Mouse (Mus musculus) right cerebral cortex, postnatal 36 days (tissue): Measurements from ENCODE around the gene Gadl1.

Experiments
- DNase-seq, 2 experiments: peaks; one replicate each; pipeline ENCODE4 v3.0.0; 2022; ENCODE audit warnings: low spot score in 2 of 2, mixed read lengths in 1 of 2

The Gadl1 gene

DNA sequence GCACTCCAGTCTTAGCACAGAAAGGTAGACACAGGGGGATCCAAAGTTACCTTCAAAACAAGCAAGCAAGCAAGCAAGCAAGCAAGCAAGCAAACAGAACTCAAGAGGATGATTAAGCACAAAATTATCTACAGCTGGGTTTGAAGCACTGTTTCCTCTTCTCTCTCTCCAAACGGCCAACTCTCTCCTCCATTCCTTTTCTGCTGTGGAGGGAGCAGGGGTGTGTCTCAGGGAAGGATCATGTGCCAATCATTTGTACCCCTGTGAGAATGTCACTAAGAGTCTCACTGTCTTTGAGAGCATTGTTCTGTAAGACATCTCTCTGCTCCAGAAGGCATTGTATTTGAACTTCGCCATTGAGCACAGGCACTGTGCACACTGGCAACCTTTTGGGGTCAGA, 27.1 kb downstream of the Gadl1 start:
- DNase-seq = no peak

DNA sequence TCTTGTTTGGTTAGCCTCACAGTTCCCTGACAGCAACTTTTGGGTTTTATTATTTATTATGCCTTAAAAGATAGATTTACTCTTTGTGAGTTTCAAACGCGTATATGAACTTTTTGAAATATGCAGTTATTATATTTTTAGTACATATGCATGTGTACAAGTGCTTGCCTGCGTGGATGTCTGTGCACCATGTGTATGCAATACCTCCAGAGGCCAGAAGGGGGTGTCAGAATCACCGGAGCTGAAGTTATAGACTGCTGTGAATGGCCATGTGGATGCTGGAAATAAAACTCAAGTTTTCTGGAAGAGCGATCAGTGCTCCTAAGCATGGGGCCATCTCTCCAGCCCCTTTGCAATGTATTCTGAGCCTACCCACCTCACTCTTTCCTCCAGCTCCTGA, 28.7 kb downstream of the Gadl1 start:
- DNase-seq = no peak

DNA sequence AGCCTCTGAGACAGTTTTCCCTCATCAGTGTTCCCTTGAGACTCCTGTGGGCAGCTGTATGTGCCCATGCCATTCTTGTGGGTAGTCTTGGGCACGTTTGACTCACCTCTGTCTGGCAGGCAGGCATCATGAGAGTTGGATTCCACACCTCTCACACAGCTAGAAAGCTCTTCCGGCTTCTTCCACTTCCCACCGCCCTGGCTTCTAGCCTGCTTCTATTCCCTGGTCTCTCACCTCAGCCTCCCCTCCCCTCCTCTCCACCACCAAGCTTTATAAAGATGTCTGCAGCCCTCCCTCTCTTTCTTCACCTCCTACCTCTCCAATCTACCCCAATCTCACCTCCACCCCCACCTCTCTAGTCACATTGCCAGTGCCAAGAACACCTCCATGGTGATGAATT, 30.2 kb downstream of the Gadl1 start:
- DNase-seq = peak; percentile 66 to 79

DNA sequence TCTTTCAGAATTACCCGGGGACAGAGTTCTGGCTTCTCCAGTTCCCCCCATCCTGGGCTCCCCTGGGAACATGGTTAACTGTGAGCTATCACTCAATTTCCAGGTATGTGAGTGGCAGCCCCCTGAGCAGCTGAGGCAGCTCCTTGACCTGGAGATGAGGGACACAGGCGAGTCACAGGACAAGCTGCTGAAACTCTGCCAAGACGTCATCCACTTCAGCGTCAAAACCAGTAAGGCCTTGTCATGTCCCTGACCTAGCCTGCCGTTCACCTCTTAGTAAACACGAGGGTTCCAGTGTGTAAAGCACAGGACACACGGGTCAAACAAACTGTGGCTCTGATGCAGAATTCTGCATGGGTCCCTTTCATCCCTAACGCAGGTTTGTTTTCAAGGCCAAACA, 31.9 kb downstream of the Gadl1 start:
- DNase-seq = no peak

DNA sequence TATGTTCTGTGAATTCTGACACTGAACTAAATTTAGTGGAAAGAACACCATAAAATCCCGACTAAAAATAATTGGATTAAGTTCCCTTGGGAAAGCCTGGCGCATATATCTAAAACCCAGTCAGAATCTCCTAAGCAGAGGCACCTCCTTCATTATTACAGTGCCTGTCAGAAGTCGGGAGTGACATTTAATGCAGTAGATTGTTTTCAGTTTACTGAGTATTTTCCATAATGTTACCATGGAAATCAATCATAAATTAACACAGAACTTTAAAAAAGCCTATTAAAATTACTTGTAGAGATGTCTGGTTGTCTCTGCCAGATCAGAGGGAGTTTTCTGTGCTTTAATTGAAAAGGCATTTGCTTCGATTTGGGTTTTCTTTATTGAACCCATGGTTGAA, 33.2 kb downstream of the Gadl1 start:
- DNase-seq = no peak

DNA sequence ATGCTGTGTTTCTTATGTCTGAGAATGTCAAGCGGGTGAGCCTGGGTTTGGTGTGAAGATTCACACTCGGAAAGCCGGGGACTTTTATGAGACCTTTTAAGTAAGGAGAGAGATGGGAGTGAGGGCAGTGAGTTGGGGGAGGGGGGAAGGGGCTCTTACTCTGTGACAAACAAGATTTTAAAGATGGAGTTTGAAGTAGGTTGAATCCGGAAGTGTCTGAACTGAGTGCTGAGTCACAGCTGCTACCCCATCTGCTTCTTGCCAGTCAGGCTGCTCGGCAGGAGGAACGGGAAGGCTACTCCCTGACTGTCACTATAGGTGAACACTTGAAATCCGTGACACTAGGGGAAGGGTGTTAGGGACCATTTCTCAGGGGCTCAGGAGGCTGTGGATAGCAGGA, 33.7 kb downstream of the Gadl1 start:
- peak; percentile 40 to 53 for DNase-seq

DNA sequence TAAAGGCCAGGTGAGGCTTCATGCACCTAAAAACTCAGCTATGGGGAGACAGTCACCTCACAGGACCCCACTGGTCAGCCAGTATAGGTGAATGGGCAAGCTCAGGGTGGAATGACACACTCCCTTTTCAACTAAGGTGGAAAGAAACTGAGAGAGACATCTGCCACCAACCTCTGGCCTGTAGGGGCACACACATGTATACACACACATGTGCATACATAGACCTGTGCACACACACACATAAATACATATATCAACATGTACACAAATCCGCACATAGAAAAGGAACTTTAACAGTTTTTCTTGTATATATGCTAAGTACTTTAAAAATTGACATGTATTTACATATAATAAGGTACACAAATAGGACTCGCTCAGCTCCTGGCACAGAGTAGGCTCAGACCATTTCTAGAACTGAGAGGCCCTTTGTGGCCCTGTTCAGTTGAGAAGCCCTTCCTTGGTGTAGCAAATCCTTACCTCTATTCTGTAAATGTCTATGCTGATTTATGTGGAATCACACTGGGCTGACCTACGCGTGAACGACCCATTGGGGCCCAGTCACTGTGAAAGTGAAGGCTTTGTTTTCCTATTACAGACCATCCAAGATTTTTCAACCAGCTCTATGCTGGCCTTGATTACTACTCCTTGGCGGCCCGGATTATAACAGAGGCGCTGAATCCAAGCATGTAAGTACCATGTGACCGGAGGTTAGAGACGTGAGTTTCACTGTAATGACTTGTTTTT, 34.5 kb downstream of the Gadl1 start:
- DNase-seq = no peak

DNA sequence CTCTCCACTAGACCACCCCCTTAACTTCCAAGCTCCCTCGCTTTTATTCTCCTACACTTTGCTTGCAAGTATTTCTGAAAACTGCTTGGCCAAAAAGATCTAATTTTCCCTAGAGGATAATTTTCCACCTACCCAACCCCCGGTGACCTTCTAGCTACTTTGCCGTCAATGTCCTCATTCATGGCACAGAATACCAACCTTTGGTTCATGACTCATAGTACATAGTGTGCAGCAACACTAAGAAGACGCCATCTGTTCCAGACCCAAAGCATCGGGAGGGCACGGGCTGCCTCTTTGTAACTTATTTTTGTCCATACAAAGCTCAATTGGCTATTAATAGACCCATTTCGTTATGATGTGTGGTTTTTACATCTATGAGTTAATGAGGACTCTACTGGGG, 55.8 kb downstream of the Gadl1 start:
- no peak for DNase-seq

DNA sequence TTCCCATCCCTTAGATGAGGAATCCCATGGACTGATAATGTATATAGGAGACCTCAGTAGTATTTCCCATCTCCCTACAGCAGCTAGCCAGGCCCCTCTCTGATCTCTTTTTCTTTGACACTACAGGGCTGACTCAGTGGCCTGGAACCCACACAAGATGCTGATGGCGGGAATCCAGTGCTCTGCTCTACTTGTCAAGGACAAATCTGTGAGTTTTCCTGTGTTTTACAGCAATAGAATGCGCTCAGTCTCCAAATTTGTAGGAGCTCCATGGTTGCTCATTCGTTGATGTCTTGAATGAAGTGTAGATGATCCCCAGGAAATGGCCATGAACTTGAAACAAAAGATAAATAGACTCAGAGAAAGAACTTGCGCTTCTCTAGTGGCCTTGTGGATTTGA, 56.9 kb downstream of the Gadl1 start:
- no peak for DNase-seq

DNA sequence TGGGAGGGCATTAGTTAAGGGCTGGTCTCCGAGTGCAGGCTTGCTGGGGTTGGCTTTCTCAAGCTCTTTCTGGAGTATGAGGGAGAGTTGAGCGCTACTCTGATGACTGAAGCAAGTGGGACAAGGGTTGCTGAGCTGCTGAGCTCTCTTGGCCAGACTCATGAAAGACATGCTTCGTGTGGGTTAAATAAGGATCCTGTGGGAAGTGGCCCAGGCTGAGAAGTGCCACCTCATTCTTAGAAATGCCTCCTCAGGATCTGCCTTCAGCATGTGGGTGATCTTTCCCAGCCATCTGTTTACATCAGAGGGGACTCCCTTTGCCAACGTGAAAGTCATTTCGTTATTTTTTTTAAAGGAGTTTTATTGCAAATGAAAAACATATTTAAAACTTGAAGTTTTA, 57.5 kb downstream of the Gadl1 start:
- peak; percentile 61 to 80 for DNase-seq

DNA sequence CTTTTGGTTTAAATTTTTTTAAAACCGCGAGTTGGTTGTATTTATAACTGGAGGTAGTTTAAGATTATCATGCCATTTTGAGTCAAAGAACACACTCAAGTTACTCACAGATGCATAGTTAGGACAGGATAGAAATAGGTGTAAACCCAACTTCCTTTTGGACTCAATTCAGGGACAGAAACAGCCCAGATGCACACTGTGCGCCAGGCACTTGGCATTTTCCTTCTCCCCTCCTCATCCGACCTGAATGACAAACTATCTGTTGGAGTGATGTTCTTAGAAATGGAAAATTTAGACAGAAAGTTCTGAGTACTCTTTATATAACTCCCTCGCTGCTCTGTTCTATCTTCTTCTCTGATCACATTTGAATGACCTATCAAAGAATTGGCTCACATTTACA, 58.4 kb downstream of the Gadl1 start:
- DNase-seq = peak; percentile 16 to 19

DNA sequence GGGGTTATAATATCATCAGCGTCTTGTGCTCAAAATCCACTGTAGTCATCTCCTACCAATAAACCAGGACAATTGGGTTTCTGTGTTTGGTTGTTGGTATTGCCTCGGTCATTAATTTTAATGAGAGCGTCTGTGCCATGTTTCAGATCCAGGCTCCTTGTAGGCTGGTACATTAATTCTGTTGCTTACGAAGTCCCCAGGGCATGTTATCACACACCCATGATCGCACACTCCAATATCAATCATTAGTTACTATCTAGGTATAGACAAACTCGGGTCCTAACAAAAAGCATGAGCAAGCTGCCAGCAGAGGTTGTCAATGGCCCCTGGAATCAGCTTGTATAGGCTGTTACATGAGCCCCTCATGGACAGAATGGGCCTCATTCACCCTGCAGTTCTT, 67.6 kb downstream of the Gadl1 start:
- no peak for DNase-seq

DNA sequence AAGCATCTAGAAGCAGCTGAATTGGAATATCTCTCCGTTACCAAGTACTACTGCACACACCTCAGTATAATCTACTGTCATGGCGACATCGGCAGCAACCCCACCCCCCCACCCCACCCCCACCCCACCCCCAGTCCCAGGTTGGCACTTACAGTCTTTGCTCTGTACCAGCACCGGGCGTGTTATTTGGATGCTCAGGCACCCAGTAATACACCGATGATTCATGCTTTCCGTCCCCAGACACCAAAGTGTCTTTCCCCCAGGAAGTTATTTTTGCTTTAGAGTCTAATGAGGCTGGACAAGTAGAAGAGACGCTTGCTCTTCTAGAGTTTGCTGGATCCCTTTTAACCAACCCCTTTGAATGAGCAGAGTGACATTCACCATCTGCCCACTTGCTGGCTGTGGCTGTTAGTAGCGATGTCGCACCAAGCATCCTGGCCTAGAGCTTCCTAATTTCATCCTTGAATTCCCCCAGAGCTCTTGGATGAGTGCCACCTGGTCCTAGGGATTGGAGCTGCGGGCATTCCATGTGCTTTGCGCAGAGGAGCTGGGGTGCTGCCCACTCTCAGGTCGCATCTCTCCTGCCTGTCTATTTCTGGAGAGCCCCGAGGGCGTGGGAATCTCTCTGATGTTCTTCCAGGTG, 68.5 kb downstream of the Gadl1 start:
- peak; percentile 48 to 59 for DNase-seq

DNA sequence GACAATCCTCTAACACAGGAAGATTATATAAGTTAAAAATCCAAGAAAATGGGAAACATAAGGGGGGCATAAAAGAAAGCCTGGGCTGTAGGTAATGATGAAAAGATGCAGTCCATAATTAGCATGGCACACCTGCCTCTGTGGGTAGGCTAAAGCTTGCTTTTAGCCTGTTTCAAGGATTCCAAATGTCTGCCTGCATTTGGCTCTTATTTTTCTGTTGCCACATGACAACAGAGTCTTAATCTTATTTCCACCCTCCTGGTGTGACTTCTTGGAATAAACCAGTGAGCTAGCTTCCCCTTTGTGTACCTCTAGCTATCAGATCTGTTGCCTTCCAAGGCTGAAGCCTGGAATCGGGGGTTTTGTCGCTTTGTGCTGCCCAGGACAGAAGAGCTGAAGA, 69.2 kb downstream of the Gadl1 start:
- no peak for DNase-seq

DNA sequence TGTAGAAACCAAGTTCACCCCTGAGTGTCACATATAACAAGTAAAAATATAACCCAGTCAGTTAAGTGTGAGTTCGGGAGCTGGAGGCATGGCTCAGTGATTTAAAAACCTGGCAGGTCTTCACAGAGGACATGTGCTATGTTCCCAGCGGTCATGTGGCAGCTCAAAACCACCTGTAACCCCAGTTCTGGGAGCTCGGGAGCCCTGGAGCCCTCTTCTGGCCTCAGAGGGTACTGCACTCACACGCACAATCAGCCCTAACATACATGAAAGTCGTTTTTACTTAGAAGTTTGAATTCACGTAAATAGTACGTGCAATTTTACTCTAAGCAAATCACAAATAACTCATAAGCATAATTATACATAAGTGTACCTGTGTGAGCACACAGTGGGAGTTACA, 81.4 kb downstream of the Gadl1 start:
- no peak for DNase-seq

DNA sequence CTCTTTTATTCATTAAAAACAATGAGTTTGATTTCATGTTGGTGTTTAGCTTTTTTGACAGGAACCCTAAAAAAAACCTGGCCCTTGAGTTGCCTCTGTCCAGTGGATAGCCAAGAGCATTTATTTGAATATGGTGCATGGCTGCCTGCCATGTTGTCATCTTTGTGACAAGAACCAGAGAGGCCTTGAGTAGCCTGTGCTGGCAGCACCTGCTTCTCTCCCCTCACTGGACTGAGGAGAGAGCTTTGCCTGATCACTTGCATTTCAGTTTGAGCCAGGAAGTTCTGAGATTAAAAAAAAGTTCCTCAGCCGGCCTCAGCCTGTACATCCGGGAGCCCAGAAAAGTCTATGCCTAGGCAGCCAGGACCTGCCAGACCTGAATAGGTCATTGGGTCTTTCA, 85.5 kb downstream of the Gadl1 start:
- no peak for DNase-seq

DNA sequence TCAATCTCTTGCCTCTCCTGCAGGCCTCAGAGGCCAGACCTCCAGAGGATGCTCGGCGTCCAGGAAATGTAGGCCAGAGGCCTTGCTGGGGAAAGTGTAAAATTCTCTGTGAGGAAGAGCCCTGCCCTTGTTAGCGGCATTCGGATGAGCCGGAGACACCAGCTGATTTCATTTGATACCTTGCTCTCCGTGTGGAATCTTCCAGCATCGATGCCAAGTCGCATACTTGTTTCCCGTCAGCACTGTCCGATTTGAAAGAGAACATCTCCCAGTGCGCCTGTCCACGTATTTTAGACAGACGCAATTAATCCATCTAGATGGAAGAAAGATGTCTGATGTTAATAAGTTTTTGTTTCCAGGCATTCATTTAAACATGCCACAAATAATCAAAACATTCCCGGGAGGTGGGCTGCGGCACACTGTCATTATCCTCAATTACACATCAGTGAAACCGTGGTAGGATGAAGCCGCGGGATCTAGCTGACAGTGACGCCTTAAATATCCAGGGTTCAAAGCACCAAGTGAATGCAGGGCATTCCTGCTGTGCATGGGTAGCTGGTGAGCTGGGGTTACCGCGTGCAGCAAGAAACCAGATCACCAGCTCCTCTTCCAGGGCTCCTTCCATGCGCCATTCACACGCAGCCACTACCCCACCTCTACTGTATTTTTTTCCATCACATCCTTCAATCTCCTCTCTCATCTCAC, 86.8 kb downstream of the Gadl1 start:
- DNase-seq = no peak

DNA sequence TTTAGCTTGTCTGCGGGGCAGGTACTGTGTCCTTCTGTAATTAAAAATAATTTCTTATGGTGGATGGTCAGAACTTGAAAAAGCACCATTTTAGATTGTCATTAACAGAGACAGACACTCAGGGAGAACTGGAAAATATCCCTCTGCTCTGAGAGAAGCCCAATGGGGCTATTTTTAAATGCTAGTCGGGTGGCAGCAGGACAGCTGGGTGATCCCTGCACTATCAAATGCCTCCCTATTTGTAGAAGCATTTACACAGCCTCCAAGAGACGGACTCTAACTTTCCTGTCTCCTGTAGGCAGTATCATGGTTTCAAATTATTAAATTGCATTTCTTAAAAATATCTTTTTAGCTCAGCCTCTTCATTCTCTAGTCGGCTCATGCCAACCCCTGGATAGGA, 89.1 kb downstream of the Gadl1 start:
- DNase-seq = no peak

DNA sequence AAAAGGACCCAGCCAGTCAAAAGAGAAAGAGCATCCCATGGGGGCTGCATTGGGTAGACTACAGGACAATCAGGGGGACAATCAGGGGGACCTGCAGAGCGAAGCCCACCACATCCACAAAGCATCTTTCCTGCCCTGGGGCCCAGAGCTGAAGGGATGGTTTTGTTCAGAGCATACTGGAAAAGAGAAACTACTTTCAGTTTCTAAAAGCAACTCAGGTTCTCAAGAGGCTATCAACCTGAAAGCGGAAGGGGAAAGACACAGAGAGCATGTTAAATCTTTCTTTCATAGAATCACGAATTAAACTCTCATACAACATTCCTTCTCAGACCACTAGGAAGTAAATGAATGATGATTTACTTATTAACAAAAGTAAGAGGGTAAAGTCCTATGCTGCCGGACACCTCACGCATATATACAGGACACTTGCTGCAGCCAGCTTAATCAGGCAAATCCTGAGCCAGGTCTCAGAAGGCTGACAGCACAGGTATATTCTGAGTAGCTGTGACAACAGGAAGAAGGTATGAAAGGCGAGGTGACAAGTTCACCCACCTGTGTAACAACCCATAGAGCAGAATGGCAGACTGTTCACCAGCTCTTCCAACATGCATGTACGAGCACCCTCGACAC, 90.2 kb downstream of the Gadl1 start:
- DNase-seq = no peak

DNA sequence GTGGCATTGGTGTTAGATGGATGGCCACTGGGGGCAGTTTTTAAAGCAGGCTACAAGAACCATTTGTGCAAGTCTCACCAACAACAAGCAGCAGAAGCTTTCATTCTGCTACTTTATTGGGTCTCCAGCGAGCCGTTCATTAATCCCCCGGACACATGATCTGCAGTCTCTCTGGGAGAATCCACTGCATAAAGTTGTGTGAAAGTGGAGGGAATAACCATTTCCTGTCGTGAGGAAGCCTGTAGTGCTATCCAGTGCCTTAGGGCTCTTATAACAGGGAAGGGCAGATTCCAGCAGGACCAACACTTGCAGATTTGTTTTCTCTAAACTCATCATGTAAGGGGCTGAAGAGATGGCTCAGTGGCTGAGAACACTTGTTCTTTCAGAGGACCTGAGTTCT, 104.7 kb downstream of the Gadl1 start:
- no peak for DNase-seq

DNA sequence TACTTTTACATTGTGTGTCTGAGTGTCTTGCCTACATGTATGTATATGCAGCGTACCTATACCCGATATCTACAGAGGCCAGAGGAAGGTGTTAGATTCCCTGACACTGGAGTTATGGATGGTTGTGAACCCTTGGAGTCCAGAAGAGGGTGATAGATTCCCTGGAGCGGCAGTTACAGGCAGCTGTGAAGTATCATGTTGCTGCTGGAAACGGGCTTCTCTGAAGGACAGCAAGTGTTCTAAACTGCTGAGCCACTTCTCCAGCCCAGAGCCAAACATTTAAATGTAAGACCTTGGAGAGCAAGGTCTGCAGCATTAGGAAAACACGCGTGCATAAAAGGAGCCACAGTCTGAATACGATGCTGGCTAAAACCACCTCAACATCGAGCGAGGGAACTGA, 107.0 kb downstream of the Gadl1 start:
- DNase-seq = no peak

DNA sequence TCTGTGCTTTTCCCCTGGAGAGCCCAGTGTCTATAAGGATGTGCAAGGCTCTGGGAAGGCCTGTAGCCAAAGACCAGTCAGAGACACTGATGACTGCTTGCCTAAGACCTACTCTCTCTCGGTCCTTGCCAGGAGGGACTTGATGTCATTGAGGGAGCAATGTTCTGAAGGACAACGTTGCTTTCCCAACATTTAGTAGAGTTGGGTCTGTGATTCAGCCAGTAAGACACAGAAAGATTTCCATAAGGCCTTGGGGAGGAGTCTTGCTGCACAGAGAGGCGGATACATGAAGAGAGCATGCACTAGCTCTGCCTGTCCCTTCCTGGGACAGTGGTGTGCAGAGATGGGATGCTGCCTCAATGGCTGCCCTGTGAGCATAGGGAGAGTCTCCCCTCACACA, 107.8 kb downstream of the Gadl1 start:
- no peak for DNase-seq

DNA sequence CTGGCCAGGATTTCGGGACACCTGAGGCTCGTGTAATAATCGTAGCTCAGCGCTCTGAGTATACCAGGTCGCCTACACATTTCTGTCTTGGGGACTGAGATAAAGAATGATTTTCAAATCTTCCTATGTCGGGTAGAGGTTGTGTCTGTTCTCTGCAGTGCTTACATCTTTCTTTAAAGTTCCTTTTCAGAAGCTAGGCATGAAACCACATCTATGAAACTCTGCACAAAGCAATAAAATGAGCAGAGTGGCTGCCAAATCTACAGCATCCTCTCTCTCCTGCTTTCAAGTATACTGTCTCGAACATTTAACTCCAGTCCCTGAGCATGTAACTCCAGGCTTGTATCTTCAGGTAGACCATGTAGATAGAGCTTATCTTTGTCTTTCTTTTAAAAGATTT, 109.3 kb downstream of the Gadl1 start:
- DNase-seq = no peak
